Mouse (Mus musculus) embryo, embryonic 11.5 days (tissue): ENCODE data around the gene Lcat.

Experiments used
- DNase-seq: peaks from one replicate; pipeline ENCODE4 v3.0.0-alpha.2; 2012; ENCODE audit warnings: low read depth, low spot score

Lcat gene

DNA sequence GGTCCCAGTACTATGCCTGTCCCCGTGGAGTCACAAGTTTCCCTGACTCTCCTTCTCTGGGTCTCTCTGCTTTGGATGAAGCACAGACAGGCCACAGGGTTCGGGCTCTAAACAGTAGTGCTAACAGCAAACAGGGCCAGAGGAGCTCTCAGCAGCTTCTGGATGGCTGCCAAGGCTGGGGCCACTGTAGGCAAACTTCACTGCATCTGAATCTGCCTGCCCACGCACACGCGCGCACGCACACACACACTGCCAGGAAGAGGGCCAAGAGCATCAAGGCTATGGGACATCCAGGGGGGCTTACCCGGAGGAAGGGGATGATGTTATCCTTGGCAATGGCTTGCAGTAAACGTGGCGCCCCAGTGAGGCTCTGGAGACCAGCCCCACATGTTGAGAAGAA is 6.2 kb upstream of the Lcat start:
- DNase-seq, result no peak

DNA sequence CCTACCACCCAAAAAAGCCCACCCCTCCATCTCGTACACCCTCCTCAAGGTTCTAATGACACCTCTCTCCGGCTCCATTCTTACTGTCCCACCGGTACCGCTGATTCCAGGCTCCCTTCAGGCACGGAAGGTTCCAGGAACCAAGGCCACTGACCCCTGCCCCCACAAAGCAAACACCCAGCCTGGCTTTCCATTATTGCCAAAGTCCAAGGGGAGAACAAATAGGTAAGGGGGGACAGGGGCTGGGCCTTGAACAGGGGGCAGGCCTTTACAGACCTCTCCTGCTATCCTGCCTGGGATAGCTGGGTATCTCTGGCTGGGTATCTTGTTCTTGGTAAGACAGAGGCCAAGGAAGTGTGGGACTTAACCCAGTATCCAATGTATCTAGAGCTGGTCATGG is 640 bp downstream of the Lcat start:
- DNase-seq, result no peak

DNA sequence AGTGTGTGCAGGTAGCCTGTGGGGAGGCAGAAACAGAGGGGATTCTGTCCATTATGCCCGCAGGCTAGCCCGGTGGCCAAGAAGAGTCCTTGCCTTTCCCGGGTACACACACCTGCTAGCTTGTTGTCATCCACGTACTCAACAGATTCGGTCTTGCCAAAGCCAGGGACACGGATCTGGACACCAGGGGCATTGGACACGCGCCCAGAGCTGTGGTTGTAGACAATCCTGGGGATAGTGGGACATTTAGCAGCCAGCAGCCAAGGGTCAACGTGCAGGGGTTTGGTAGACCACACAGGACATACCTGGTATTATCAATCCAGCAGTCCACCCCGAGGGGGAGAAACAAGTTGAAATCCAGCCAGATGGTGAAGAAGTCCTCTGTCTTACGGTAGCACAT is 1.2 kb downstream of the Lcat start:
- no peak for DNase-seq

DNA sequence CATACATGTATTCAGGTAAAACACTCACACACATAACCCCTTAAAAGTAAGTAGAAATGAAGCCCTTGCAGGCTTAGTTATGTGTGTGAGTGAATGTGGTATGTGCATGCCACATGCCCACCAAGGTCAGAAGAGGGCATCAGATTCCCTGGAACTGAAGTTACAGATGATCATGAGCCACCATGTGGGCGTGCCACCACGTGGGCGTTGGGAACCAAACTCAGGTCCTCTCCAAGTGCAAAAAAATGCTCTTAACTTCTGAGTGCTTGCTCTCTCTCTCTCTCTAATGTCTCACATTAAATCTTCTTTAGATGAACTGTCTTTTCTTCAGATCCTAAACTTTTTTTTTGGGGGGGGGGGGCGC is 4.9 kb downstream of the Lcat start, which contains the start of gene Psmb10:
TSS of gene Psmb10 (minus strand) at position 139 of the 364 bp plus-strand sequence.
- no peak for DNase-seq

DNA sequence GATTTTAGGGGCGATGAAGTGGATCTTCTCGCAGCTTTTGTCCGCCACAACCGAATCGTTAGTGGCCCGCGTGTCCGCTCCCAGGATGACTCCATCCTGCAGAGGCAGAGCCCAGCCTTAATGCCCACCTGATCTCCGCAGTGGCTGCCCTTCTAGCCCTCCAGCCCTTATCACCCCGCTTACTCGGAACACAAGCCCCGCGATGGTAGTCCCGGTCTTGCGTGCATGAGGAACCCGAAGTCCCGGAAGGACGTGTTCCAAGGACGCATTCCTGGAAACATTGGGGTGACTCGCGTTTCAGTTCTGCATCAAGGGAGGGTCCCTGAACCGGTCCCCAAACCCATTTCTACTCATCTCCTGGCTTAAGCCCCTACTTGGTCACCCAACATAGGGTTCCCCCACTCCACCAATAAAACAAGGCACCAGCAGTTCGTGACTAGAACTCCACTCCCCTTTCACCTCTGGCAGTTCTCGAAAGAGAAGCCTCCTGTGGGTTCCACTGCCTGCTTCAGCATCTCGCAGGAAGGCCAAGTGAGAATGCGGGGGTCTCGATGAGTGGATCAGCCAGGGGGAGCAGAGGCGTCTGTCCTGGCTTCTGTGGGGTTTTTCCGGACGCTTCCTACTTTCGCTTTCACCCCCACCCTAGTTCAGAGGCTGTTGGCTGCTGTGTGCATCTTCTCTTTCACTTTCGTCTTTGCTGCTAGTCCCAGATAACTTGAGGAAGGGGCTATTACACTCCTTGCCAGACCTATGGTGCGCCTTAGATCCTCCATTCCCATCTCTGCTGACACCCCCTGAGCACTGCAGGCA is 5.5 kb downstream of the Lcat start:
- no peak for DNase-seq

DNA sequence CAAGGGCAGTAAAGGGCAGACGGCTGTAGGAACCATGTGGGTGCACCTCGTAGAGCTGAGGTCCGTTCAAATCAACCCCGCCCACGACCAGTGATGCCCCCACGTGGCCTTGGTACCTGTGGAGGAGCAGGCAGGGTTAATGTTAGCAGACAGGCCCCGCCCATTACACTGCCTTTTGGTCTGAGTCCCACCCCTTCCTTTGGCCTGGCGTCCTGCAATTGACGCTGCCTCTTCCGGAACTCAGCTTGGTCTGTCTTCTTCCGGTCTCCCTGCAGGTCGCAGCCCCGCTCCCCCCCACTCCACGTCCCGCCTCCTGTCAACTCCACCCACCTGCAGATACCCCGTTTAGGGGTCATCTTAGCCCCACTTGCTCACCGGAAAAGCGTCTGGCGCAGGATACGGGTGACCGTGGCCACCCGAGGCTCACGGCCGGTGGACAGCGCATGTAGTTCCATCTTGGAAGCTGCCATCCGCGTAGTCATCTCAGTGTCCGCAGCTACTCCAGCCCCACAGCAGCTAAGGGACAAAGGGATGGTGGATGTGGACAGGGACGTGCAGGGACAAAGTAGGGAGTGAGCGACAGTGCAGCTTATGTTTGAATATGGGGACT is 6.2 kb downstream of the Lcat start:
- DNase-seq, result peak; percentile 84

DNA sequence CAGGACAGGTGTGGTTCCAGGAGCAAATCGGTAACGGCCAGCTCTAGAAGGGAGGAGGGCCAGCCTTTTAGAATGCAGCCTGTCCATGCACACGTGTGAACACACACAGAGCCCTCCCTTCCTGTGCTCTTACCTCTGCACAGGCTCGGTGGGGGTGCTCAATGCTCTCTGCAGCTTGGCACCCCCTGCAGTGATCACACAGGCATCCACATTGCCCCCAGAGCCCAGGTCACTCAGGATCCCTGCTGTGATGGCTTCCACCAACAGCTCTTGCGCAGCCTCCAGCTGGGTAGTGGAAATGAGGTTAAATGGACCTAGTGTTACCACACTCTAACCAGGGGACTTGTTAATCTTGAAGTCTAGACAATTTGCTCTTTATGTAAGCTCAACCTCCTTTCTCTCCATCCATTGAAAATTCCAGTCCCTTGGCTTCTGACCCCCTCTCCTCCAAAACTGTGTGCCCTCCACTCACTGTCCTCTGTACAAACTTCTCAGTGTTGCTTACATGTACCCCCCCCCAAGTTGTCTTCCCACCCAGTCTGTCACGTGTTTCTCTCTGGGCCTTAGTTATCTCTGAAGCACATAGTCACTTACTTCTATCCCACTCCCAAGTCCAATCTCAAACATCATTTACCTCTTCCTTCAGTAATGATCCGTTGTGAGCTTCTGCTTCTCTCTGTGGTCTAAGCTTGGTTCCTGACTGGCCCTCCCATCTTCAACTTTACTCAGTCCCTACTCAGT is 7.1 kb downstream of the Lcat start:
- DNase-seq, result no peak

DNA sequence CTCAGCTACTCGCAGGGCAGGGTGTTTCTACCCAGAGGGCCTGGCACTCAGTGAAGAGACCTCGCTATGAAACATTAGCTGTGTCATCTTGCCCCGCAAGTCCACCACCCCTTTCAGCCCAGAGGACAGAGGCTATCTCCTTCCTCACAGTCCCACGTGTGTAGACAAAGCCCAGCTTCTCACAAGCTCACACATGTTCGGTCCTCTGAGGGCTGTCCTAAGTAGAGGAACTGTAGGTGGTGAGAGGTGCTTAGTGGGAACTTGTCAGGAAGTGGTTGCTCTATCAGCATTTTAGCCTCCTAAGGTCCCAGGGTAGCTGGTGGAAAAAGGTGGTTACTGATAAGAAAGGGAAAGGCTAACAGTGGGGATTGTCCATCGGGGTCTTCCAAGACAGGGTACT is 8.1 kb downstream of the Lcat start:
- DNase-seq, result no peak

DNA sequence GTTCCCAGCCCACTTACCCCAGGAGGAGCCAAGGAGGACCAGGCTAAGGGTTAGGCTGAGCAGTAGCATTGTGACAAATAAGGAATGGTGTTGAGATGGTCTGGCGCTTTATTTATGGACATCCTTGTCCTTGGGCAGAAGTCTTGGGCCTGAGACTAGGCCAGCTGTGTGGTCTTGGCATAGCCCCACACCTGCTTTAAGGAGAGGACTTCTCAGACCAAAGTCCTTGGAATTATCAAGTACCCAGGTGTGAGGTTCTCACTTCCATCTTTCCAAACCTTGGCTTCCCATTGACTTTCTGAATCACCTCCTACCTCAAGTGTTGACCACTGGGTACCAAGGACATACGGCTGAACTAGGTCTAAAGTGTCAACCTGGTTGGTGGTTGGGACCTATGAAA is 9.4 kb downstream of the Lcat start, which contains the start of gene Ctrl:
TSS of gene Ctrl (minus strand) at position 101 of the 400 bp plus-strand sequence.
- DNase-seq, result no peak

DNA sequence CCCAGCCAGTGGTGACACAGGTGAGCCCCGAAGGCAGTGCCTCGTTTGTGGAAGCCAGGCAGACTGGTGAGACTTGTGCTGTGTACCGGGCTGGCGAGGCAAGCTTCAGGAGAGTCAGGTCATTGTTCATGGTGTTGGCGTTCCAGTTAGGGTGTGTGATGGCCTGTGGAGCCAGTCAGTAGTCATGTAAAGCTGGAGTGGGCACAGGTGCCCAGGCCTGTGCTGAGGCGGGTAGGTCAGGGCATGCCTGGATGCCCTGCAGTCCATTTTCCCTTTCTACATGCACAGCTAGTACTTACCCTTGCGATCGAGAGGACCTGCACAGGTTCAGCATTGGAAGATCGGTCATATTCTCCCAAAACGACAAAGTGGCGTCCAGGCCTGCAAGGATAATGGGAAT is 10.7 kb downstream of the Lcat start:
- no peak for DNase-seq

DNA sequence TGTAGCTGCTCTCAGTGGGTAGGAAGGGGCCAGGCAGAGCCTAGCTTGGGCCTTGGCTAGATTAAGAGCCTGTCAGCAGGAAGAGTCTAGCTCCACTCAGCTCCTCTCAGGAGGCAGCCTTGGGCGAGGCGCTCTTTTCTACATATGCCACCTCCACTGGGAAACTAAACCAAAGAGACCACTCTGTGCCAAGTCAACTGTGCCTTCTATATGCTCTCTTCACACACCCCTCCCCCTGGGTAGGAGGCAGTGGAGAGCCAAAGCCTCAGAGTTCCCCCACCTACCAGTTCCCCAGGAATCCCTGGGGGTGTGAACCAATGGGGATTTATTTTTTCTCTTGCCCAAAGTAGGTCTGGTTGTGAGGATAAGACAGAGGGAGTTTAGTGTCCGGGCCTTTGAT is 11.9 kb downstream of the Lcat start:
- DNase-seq, result no peak

DNA sequence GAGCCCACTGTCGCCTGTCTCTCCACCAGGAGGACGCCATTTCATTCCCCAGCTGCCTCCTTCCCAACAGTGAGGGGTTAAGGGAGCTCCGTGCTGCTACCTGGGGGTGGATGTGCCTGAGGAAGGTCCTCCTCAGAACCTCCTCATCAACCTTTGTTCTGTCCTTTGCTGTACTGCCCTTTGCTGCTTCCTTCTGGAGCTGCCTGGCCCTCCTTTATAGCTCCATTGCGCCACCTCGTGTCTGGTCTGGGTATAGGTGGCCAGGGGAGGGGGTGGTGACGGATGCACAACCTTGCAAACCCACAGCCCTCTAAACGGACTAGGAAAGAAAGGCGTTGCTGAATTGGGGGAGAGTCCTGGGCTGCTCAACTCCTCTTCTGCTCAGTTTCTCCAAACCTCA is 12.6 kb downstream of the Lcat start:
- DNase-seq, result peak; percentile 68

DNA sequence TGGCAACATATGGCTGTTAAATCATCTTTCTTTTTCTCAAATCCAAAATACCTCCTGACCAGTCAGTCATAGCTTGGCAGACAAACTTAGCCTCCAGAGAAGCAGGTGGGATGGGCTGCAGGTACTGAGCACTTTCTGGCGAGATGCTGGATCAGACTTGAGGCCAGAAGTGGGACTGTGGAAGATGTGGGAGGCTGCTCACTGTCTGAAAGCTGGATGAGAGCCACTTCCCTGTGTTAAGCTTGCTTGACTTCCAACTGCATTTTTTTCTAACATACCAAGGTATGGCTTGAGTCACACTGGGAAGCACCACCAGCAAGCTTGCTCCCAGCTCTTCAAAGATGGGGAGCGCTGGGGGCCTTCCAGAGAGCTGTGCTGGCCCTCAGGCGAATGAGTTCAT is 18.1 kb downstream of the Lcat start:
- DNase-seq, result no peak

DNA sequence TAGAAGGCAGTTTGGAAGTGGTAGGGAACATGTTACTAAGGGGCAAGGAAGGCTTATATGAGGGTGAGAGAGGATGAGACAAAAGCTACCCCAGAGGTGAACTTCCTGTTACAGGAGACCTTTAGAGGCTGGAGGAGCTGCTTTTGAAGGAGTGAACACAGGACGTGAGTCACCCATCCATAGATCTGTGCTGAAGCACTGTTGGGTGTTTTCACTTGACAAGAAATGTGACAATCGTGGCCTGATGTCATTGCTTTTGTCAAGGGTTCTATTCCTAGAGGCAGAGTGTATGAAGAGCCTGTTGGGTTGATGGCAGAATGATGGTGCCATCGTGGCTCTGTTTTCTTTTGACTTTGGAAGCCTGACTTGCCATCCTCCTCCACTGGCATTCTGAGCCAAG is 23.8 kb downstream of the Lcat start:
- no peak for DNase-seq

DNA sequence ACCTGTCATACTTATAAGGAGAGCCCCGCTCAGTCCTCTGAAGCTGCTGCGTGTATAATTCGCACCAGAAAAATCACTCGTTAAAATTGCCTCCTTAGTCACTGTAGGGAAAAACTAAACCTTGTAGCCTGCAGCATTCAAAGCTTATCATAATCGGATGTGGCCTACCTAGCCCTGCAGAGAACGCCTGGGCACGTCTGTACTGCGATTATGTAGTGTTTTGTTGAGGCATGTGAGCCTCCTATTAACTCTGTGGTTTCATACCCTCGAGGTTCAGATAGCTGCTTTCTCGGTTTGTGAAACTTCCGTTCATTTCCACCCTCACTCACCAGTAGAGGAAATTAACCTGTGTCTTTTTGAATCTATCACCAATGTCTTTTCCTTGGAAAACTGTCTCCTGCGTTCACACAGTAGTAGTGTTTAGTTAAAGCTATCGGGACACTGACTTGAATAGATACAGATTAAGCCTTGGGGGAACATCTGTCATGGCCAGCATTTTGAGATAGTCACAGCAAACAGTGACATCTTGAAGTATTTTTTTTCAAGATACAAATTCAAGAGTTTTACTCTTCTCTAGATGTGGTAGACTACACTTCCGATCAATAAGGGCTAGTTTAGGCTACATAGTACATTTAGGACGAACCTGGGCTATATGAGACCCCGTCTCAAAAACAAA is 42.1 kb downstream of the Lcat start:
- DNase-seq, result no peak

DNA sequence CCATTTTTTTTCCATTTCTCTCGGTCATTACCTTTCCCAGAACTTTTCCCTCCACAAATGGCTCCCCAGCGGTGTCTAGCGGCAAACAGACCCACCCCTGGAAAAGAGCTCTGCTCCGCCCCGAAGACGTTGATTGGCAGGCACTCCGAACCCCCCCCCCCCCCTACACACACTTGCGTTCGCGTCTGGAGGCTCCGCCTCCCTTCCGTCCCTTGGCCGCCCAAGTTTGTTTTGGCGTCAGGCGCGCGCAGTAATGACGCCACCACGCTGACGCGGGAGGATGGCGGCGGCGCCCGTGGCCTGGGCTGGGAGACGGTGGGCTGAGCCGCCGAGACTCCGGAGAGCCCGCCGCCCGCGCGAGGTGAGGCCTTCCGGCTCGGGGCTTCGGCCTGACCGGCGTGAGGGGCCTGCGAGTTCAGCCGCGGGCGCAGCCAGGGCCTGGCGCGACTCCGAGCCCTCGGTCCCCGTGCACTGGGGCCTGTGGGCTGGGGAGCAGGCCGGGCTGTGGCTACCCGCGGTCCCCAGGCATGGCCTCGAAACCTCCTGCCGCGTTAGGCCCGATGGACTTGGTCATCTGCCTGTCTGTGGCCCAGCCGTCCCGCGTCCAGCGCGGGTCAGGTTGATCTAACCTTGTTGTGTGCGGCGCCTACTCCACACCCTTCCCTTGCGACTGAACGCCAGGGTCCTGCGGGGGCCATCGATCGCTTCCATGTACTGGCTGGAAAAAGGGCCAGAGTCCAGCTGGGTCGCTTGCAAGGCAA is 42.8 kb downstream of the Lcat start, which contains the start of gene Pskh1:
TSS of gene Pskh1 (plus strand) at position 262 of the 761 bp plus-strand sequence.
- DNase-seq, result peak; percentile 95

DNA sequence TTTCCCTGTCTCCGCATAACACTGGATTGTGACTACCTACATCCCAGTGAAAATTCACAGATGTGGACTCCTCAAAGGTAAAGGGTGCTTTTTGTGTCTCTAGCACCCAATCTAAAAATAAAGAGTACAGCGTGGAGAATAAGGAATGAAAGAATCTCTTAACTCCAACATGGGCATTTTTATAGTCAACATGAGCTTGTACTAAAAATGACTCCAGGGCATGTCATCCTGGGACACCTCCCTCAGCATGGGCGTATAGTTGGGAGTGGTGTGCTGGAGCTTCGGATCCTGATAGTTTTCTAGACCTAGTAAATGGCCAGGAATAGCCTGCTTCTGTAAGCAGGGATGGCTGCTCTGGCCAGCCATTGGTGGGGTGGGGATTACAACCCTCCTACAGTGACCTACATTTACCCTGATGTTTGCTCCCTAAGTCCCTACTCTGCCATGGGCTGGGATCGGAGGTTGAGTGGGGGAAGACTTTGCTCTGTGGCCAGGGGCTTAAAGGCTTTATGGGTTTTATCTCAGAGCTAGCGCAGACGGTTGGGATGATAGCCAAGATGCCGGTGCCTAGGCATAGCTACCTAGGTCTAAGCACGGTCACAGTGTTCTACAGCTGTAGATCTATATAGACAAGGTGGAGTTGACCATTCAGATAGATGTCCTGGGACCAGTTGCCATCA is 45.2 kb downstream of the Lcat start:
- DNase-seq, result no peak

DNA sequence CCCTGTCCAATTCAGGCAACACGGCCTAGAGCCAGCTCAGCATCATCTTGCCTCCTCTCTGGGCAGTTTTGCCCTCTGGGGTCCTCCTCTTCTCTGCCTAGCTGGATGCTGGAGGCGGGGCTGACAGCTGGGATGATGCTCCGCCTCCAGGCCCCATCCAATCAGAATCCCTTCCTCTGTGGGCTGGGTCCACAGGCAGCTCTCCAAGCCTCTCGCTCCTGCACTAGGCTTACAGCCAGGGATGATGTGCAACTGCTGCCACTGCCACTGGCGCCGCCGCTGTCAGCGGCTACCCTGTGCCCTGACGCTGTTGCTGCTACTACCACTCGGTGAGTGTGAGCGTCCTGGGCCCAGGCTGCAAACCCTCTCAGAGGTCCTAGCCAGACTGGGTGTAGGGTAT is 49.8 kb downstream of the Lcat start, which contains the start of gene Nrn1l:
TSS of gene Nrn1l (plus strand) at position 229 of the 400 bp plus-strand sequence.
- peak; percentile 58 for DNase-seq

DNA sequence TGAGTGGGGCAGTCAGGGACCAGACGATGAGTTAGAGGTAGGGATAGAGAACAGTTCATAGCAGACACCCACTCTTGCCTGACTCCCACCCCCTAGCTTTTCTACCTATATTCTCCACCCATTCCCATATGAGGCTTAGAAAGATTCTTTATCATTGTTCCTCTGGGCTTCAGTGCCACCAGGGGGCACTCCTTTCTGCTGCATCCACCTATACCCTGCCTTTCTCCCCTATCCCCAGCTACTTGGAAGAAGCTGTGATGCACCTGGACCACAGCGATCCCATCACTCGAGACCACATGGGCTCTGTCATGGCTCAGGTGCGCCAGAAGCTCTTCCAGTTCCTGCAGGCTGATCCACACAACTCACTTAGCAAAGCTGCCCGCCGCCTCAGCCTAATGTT is 50.8 kb downstream of the Lcat start:
- no peak for DNase-seq

DNA sequence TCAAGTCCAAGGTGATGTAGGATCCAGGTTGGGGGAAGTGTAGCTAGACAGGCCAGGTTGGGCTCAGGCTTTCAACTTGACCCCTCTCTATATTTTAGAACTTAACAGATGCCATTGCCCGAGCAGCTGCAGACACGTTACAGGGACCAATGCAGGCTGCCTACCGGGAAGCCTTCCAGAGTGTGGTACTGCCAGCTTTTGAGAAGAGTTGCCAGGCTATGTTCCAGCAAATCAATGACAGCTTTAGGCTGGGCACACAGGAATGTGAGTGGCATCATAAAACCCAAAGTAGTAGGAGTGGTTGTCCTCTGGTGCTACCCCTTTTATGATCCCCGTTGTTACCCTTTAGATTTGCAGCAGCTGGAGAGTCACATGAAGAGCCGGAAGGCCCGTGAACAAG is 52.3 kb downstream of the Lcat start:
- DNase-seq, result no peak
